30 mouse cellular contexts compared by ENCODE assay signal in genomic region chr14:87427659-87428289, GRCm38 (mm10). TPM values are rescaled to one million over a fixed set of nuclear protein-coding genes. Genes with fewer than 3 reads are reported as not detected.
A peak's percentile ranks its signal among the peaks of the same experiment; 100 is the strongest.
DNase-seq lines count a peak whose midpoint lies in the region; ATAC-seq and TF ChIP-seq lines count a peak whose summit lies in the region.
"Had no signal": no experiment of that assay in that cellular context is flagged by ENCODE, and none has a peak within 500 bp of the region (broad histone marks: within the 10 kb centered on the region; RNA-seq: fewer than 3 reads in every experiment).

No protein-coding gene starts in this region.

- DNase-seq in gastrocnemius, adult 2 months = no peak
- DNase-seq in gastrocnemius, postnatal 14 days = no peak
- peak; percentile 82 for DNase-seq in 416B (ENCODE audit: low read depth)
- no peak for DNase-seq in thymus, postnatal 4 days
- DNase-seq in natural killer cell, adult 2 months (ENCODE audit: low spot score in 2 of 2) = no peak
- DNase-seq: adrenal gland, adult 8-10 months; cerebellum, adult 8-10 months; cerebellum, postnatal 36 days; embryo, embryonic 11 days; heart, postnatal 36 days; kidney, adult 8-10 months; kidney, postnatal 4 days; layer of hippocampus, postnatal 36 days; lung, embryonic 14.5 days; lung, postnatal 14 days; midbrain, embryonic 14.5 days; right cerebral cortex, postnatal 25 days; thymus, adult 2 months; thymus, postnatal 36 days had no signal

- no peak overlapping the region for H3K4me3 ChIP-seq in gastrocnemius, adult 2 months
- H3K4me3 ChIP-seq: embryonic facial prominence, embryonic 12.5 days; forebrain, embryonic 15.5 days; hindbrain, embryonic 13.5 days; limb, embryonic 10.5 days; limb, embryonic 15.5 days had no signal

- TF ChIP-seq CTCF in gastrocnemius, adult 2 months (IDR thresholded peaks at IDR 0.05) = no peak

- peak; percentile 44 for ATAC-seq in granulocyte monocyte progenitor cell, adult 5-6 weeks (replicated peaks; ENCODE audit: poor library complexity, severe bottlenecking)
- peak; percentile 58 for ATAC-seq in megakaryocyte-erythroid progenitor cell, adult 5-6 weeks (replicated peaks; ENCODE audit: low FRiP score, low TSS enrichment, poor library complexity, severe bottlenecking)
- ATAC-seq: activated CD4-positive, CD25-positive, alpha-beta regulatory T cell, adult 4 months; CD4-positive, CD25-positive, alpha-beta regulatory T cell, adult 4 months; forebrain, embryonic 15.5 days; intestine, embryonic 16.5 days had no signal

- H3K27ac ChIP-seq in gastrocnemius, adult 2 months = 0 out of 2 replicates have a peak overlapping the region, but pooled peaks have one; percentile 28
- H3K27ac ChIP-seq: embryonic facial prominence, embryonic 12.5 days; forebrain, embryonic 15.5 days; hindbrain, embryonic 13.5 days; kidney, postnatal 0 days; limb, embryonic 10.5 days; limb, embryonic 15.5 days had no signal

- intact Hi-C loops in gastrocnemius, adult 2 months (cut with DNase I) = no loop called here
- intact Hi-C loops in gastrocnemius, postnatal 14 days (cut with DNase I; ENCODE audit: low total_unique reads) = no loop called here

RNA-seq across cellular contexts. Expression of gene Tdrd3, which starts 11.3 kb away (rescaled TPM):
- 10 to 100 TPM; 23.5 to 24.2 TPM for total RNA-seq in gastrocnemius, adult 2 months (2021)
- total RNA-seq in gastrocnemius, postnatal 14 days (2021) = 10 to 100 TPM; 18.5 to 23.3 TPM
- 25.0 and 35.2 TPM in 2 replicates for total RNA-seq in granulocyte monocyte progenitor cell, adult 5-6 weeks (2014; fragmentation: Nextera tagmentation)
- 30.6 and 40.0 TPM in 2 replicates for total RNA-seq in granulocyte monocyte progenitor cell, adult 5-6 weeks (2017)
- 31.7 and 37.3 TPM in 2 replicates for total RNA-seq in megakaryocyte-erythroid progenitor cell, adult 5-6 weeks (2014; fragmentation: Nextera tagmentation)
- total RNA-seq in megakaryocyte-erythroid progenitor cell, adult 5-6 weeks (2017) = 33.5 and 56.9 TPM in 2 replicates
